Mouse (Mus musculus) lung, postnatal 0 days (tissue): ENCODE data around the gene Dchs2. TPM values are rescaled to one million over a fixed set of nuclear protein-coding genes. Genes with fewer than 3 reads are reported as not detected.
"Not testable (repeated sequence)": the region's sequence is repeated elsewhere in the genome, so short reads cannot be mapped to it uniquely, and the experiment has no call there.

Experiments used
- ATAC-seq: fragments of 200-750 bp; cut with Nextera tagmentation; 2 replicates; pipeline ENCODE4 v1.8.0; 2017; ENCODE audit warnings: moderate library complexity
- DNase-seq: peaks from one replicate; pipeline ENCODE4 v3.0.0-alpha.2; 2016; ENCODE audit warnings: low spot score
- H3K27ac ChIP-seq: fragments of 300-500 bp; sonication (generic); 2 replicates; pipeline ENCODE4 v1.5.1; 2014; ENCODE audit warnings: antibody characterized with exemption, mild to moderate bottlenecking, low read length, mixed read lengths
- H3K27me3 ChIP-seq: fragments of 300-500 bp; sonication (generic); replicated peaks from 2 replicates; pipeline ENCODE4 v1.6.1; 2014; ENCODE audit warnings: low read length, mixed read lengths; ENCODE audit not compliant: insufficient read depth
- H3K36me3 ChIP-seq: fragments of 300-500 bp; sonication (generic); 2 replicates; pipeline ENCODE4 v1.6.1; 2014; ENCODE audit warnings: low read length, mixed read lengths; ENCODE audit not compliant: insufficient read depth
- H3K4me1 ChIP-seq: fragments of 300-500 bp; sonication (generic); 2 replicates; pipeline ENCODE4 v1.6.1; 2014; ENCODE audit warnings: antibody characterized with exemption, low read depth, low read length, mixed read lengths; ENCODE audit not compliant: insufficient read depth
- H3K4me2 ChIP-seq: fragments of 300-500 bp; sonication (generic); replicated peaks from 2 replicates; pipeline ENCODE4 v1.6.1; 2014; ENCODE audit warnings: low read depth, mild to moderate bottlenecking, low read length, moderate library complexity, mixed read lengths
- H3K4me3 ChIP-seq: fragments of 300-500 bp; sonication (generic); 2 replicates; pipeline ENCODE4 v1.5.1; 2014; ENCODE audit warnings: low read depth, low read length
- H3K9ac ChIP-seq: fragments of 300-500 bp; sonication (generic); replicated peaks from 2 replicates; pipeline ENCODE4 v1.6.1; 2014; ENCODE audit warnings: low read depth, mild to moderate bottlenecking
- H3K9me3 ChIP-seq: fragments of 300-500 bp; sonication (generic); 2 replicates; pipeline ENCODE4 v1.6.1; 2016; ENCODE audit warnings: low read length, mixed read lengths
- CTCF ChIP-seq: IDR thresholded peaks from 2 replicates; pipeline ENCODE4 v1.5.1; 2016; ENCODE audit warnings: antibody characterized with exemption, mild to moderate bottlenecking
- EP300 ChIP-seq: IDR thresholded peaks from 2 replicates; pipeline ENCODE4 v1.6.1; 2016; ENCODE audit warnings: antibody characterized with exemption, mild to moderate bottlenecking, control low read depth
- WGBS: fragments of 180-500 bp; shearing (Covaris S2); extraction: QIAGEN DNeasy Blood & Tissue Kit; methylation state at CpG from one replicate; pipeline ENCODE4 v1.1.7; 2014; 5-methylcytosine and 5-hydroxymethylcytosine counted together
- polyA plus RNA-seq: library from polyadenylated mRNA; unstranded; fragments of >200 nt; fragmentation: Nextera tagmentation; extraction: Ambion mirVana; gene quantifications from 2 replicates; pipeline ENCODE4 v1.2.1, GENCODE M21; 2015

The Dchs2 gene
- polyA plus RNA-seq, 1 experiment from 2014 or later, result 0.19 TPM

GRCm38 (mm10) chr3:83102286-83102685 lies 25.5 kb upstream of the Dchs2 start:
- H3K4me1 ChIP-seq, result no peaks in the 10 kb centered on the region
- TF ChIP-seq CTCF (no peak), EP300 (no peak)
- no peak overlapping the region for H3K4me3 ChIP-seq
- WGBS, result 73% methylated on average over 6 of the region's 6 CpGs
- no peak overlapping the region for H3K27ac ChIP-seq
- ATAC-seq (no peak), DNase-seq (peak; percentile 13)
- H3K9me3 ChIP-seq, result no peaks in the 10 kb centered on the region
- no peaks in the 10 kb centered on the region for H3K36me3 ChIP-seq
- H3K4me2 ChIP-seq, result no peak overlapping the region
- no peak overlapping the region for H3K9ac ChIP-seq
- H3K27me3 ChIP-seq, result no peaks in the 10 kb centered on the region

- Histone ChIP-seq H3K27me3 (no peaks in the 10 kb centered on the region), H3K4me2 (no peak overlapping the region), H3K9me3 (no peaks in the 10 kb centered on the region), H3K9ac (no peak overlapping the region), H3K4me1 (no peaks in the 10 kb centered on the region), H3K36me3 (no peaks in the 10 kb centered on the region), H3K4me3 (no peak overlapping the region), H3K27ac (no peak overlapping the region)
- ATAC-seq (peak; percentile 23; the same call in 1 of the 2 replicates), DNase-seq (peak; percentile 87)
- TF ChIP-seq EP300 (no peak), CTCF (peak; percentile 88)
- 33% methylated on average over 4 of the region's 4 CpGs for WGBS
These were observed 17.6 kb upstream of the Dchs2 start for GRCm38 (mm10) chr3:83110163-83110562.

- no peaks in the 10 kb centered on the region for H3K36me3 ChIP-seq
- ATAC-seq, result no peak
- H3K27ac ChIP-seq, result no peak overlapping the region
- H3K27me3 ChIP-seq, result no peaks in the 10 kb centered on the region
- H3K9ac ChIP-seq, result no peak overlapping the region
- H3K9me3 ChIP-seq, result no peaks in the 10 kb centered on the region
- H3K4me3 ChIP-seq, result no peak overlapping the region
- no peak for DNase-seq
- no peaks in the 10 kb centered on the region for H3K4me1 ChIP-seq
- TF ChIP-seq EP300 (no peak), CTCF (no peak)
- WGBS, result 62% methylated on average over 7 of the region's 7 CpGs
- H3K4me2 ChIP-seq, result no peak overlapping the region
These were observed 16.1 kb upstream of the Dchs2 start for GRCm38 (mm10) chr3:83111485-83112261.

- no peaks in the 10 kb centered on the region for H3K9me3 ChIP-seq
- H3K4me3 ChIP-seq, result no peak overlapping the region
- H3K9ac ChIP-seq, result no peak overlapping the region
- no peaks in the 10 kb centered on the region for H3K4me1 ChIP-seq
- ATAC-seq (no peak), DNase-seq (no peak)
- TF ChIP-seq CTCF (no peak), EP300 (no peak)
- no peaks in the 10 kb centered on the region for H3K36me3 ChIP-seq
- no peak overlapping the region for H3K27ac ChIP-seq
- H3K27me3 ChIP-seq, result no peaks in the 10 kb centered on the region
- H3K4me2 ChIP-seq, result no peak overlapping the region
- WGBS, result 40% methylated on average over 3 of the region's 3 CpGs
These were observed 14.9 kb upstream of the Dchs2 start for GRCm38 (mm10) chr3:83112869-83113268.

GRCm38 (mm10) chr3:83114946-83115345 lies 12.8 kb upstream of the Dchs2 start:
- WGBS, result 56% methylated on average over 1 of the region's 1 CpGs
- ATAC-seq, result no peak
- no peak for TF ChIP-seq CTCF
- no peak for TF ChIP-seq EP300

GRCm38 (mm10) chr3:83117592-83117991 lies 10.2 kb upstream of the Dchs2 start:
- Histone ChIP-seq H3K4me2 (no peak overlapping the region), H3K9me3 (no peaks in the 10 kb centered on the region), H3K4me3 (no peak overlapping the region), H3K27ac (no peak overlapping the region), H3K4me1 (no peaks in the 10 kb centered on the region), H3K36me3 (no peaks in the 10 kb centered on the region), H3K9ac (no peak overlapping the region), H3K27me3 (no peaks in the 10 kb centered on the region)
- no peak for DNase-seq
- WGBS, result 50% methylated on average over 10 of the region's 10 CpGs
- ATAC-seq, result no peak; the same call in 1 of the 2 replicates
- no peak for TF ChIP-seq CTCF
- TF ChIP-seq EP300, result no peak

More at GRCm38 (mm10) chr3:83114946-83115345, 12.8 kb upstream of the Dchs2 start:
- H3K27ac ChIP-seq, result no peak overlapping the region
- H3K4me1 ChIP-seq, result no peaks in the 10 kb centered on the region
- no peak overlapping the region for H3K4me3 ChIP-seq
- no peaks in the 10 kb centered on the region for H3K27me3 ChIP-seq
- no peak for DNase-seq
- no peak overlapping the region for H3K4me2 ChIP-seq
- H3K36me3 ChIP-seq, result no peaks in the 10 kb centered on the region
- H3K9ac ChIP-seq, result no peak overlapping the region
- no peaks in the 10 kb centered on the region for H3K9me3 ChIP-seq

GRCm38 (mm10) chr3:83123945-83124344 lies 3.8 kb upstream of the Dchs2 start:
- DNase-seq, H3K9ac ChIP-seq, H3K27ac ChIP-seq, H3K9me3 ChIP-seq, H3K36me3 ChIP-seq, ATAC-seq, H3K4me3 ChIP-seq, H3K4me2 ChIP-seq: not testable (repeated sequence)
- peaks cover 10% of the 10 kb centered on the region for H3K4me1 ChIP-seq
- peaks cover 27% of the 10 kb centered on the region for H3K27me3 ChIP-seq
- 94% methylated on average over 9 of the region's 9 CpGs for WGBS
